Mouse (Mus musculus) forebrain, embryonic 11.5 days (tissue): ENCODE data around the gene Amhr2. TPM values are rescaled to one million over a fixed set of nuclear protein-coding genes. Genes with fewer than 3 reads are reported as not detected.

Experiments
- ATAC-seq: fragments of 200-750 bp; cut with Nextera tagmentation; replicated peaks from 2 replicates; pipeline ENCODE4 v1.8.0; 2017; ENCODE audit warnings: moderate TSS enrichment; ENCODE audit not compliant: low FRiP score
- DNase-seq: peaks from one replicate; pipeline ENCODE4 v3.0.0-alpha.2; 2017; ENCODE audit warnings: low spot score
- H3K27ac ChIP-seq: fragments of 300-500 bp; sonication (generic); 2 replicates; pipeline ENCODE4 v1.5.1; 2014; ENCODE audit warnings: low read depth, low read length
- H3K27me3 ChIP-seq: fragments of 300-500 bp; sonication (generic); 2 replicates; pipeline ENCODE4 v1.6.1; 2014; ENCODE audit warnings: mild to moderate bottlenecking, low read length, mixed read lengths; ENCODE audit not compliant: control insufficient read depth, insufficient read depth
- H3K36me3 ChIP-seq: fragments of 300-500 bp; sonication (generic); 2 replicates; pipeline ENCODE4 v1.6.1; 2014; ENCODE audit warnings: mild to moderate bottlenecking, low read length, moderate library complexity, mixed read lengths; ENCODE audit not compliant: control insufficient read depth, insufficient read depth
- H3K4me1 ChIP-seq: fragments of 300-500 bp; sonication (generic); replicated peaks from 2 replicates; pipeline ENCODE4 v1.6.1; 2014; ENCODE audit warnings: low read length, mixed read lengths; ENCODE audit not compliant: control insufficient read depth, insufficient read depth
- H3K4me2 ChIP-seq: fragments of 300-500 bp; sonication (generic); 2 replicates; pipeline ENCODE4 v1.6.1; 2014; ENCODE audit warnings: low read depth, mild to moderate bottlenecking, low read length, moderate library complexity, mixed read lengths; ENCODE audit not compliant: severe bottlenecking
- H3K4me3 ChIP-seq: fragments of 300-500 bp; sonication (generic); 2 replicates; pipeline ENCODE4 v1.5.1; 2014; ENCODE audit warnings: low read depth, low read length
- H3K9ac ChIP-seq: fragments of 300-500 bp; sonication (generic); 2 replicates; pipeline ENCODE4 v1.6.1; 2014; ENCODE audit warnings: low read length
- H3K9me3 ChIP-seq: fragments of 300-500 bp; sonication (generic); 2 replicates; pipeline ENCODE4 v1.6.1; 2016; ENCODE audit warnings: low read length, mixed read lengths; ENCODE audit not compliant: control insufficient read depth
- WGBS: fragments of 180-500 bp; shearing (Covaris S2); extraction: QIAGEN DNeasy Blood & Tissue Kit; methylation state at CpG from one replicate; pipeline ENCODE4 v1.1.7; 2014; 5-methylcytosine and 5-hydroxymethylcytosine counted together
- polyA plus RNA-seq: library from polyadenylated mRNA; unstranded; fragments of >200 nt; fragmentation: Nextera tagmentation; extraction: Ambion mirVana; gene quantifications from 2 replicates; pipeline ENCODE4 v1.2.1, GENCODE M21; 2014

Amhr2 gene
- polyA plus RNA-seq, 1 experiment from 2014 or later = 1.0 TPM

GRCm38 (mm10) chr15:102417524-102417923, 27.6 kb upstream of the Amhr2 start:
- Histone ChIP-seq H3K4me2 (no peak overlapping the region), H3K27ac (no peak overlapping the region)
- WGBS = 97% methylated on average over 2 of the region's 2 CpGs

GRCm38 (mm10) chr15:102420986-102421385, 24.2 kb upstream of the Amhr2 start:
- Histone ChIP-seq H3K27me3 (no peaks in the 10 kb centered on the region), H3K36me3 (peaks cover 8% of the 10 kb centered on the region; the same call in 1 of the 2 replicates), H3K27ac (no peak overlapping the region), H3K9me3 (no peaks in the 10 kb centered on the region), H3K4me2 (no peak overlapping the region), H3K4me1 (no peaks in the 10 kb centered on the region), H3K9ac (no peak overlapping the region), H3K4me3 (no peak overlapping the region)
- 66% methylated on average over 1 of the region's 1 CpGs for WGBS
- DNase-seq (no peak), ATAC-seq (no peak)

More at GRCm38 (mm10) chr15:102417524-102417923, 27.6 kb upstream of the Amhr2 start:
- no peaks in the 10 kb centered on the region for H3K9me3 ChIP-seq
- no peak for DNase-seq
- no peak for ATAC-seq
- H3K36me3 ChIP-seq = peaks cover 4% of the 10 kb centered on the region; the same call in 1 of the 2 replicates
- no peak overlapping the region for H3K9ac ChIP-seq
- H3K27me3 ChIP-seq = no peaks in the 10 kb centered on the region
- H3K4me1 ChIP-seq = no peaks in the 10 kb centered on the region
- H3K4me3 ChIP-seq = no peak overlapping the region

- H3K27ac ChIP-seq = no peak overlapping the region
- H3K9me3 ChIP-seq = no peaks in the 10 kb centered on the region
- H3K4me3 ChIP-seq = no peak overlapping the region
- DNase-seq (no peak), ATAC-seq (no peak)
- no peak overlapping the region for H3K9ac ChIP-seq
- H3K4me1 ChIP-seq = no peaks in the 10 kb centered on the region
- no peaks in the 10 kb centered on the region for H3K27me3 ChIP-seq
- no peak overlapping the region for H3K4me2 ChIP-seq
- H3K36me3 ChIP-seq = peaks cover 11% of the 10 kb centered on the region; the same call in 1 of the 2 replicates
- 64% methylated on average over 3 of the region's 3 CpGs for WGBS
Measured at GRCm38 (mm10) chr15:102421437-102421836, 23.7 kb upstream of the Amhr2 start.

- H3K4me2 ChIP-seq = no peak overlapping the region
- no peaks in the 10 kb centered on the region for H3K9me3 ChIP-seq
- no peak overlapping the region for H3K9ac ChIP-seq
- H3K4me3 ChIP-seq = no peak overlapping the region
- peaks cover 9% of the 10 kb centered on the region; the same call in 1 of the 2 replicates for H3K36me3 ChIP-seq
- 96% methylated on average over 2 of the region's 2 CpGs for WGBS
- no peak for DNase-seq
- H3K4me1 ChIP-seq = no peaks in the 10 kb centered on the region
- ATAC-seq = no peak
- H3K27me3 ChIP-seq = no peaks in the 10 kb centered on the region
- no peak overlapping the region for H3K27ac ChIP-seq
Measured at GRCm38 (mm10) chr15:102423602-102424240, 21.4 kb upstream of the Amhr2 start.

- Histone ChIP-seq H3K4me3 (no peak overlapping the region), H3K27me3 (no peaks in the 10 kb centered on the region), H3K27ac (no peak overlapping the region), H3K9me3 (no peaks in the 10 kb centered on the region), H3K4me1 (no peaks in the 10 kb centered on the region), H3K9ac (no peak overlapping the region), H3K36me3 (peaks cover 9% of the 10 kb centered on the region; the same call in 1 of the 2 replicates), H3K4me2 (no peak overlapping the region)
- WGBS = 91% methylated on average over 2 of the region's 2 CpGs
- DNase-seq (no peak), ATAC-seq (no peak)
Measured at GRCm38 (mm10) chr15:102424657-102425056, 20.5 kb upstream of the Amhr2 start.

- H3K9ac ChIP-seq = no peak overlapping the region
- DNase-seq = no peak
- no peaks in the 10 kb centered on the region for H3K27me3 ChIP-seq
- H3K4me1 ChIP-seq = no peaks in the 10 kb centered on the region
- H3K4me2 ChIP-seq = no peak overlapping the region
- WGBS = 97% methylated on average over 1 of the region's 1 CpGs
- peaks cover 15% of the 10 kb centered on the region; the same call in 1 of the 2 replicates for H3K36me3 ChIP-seq
- no peak overlapping the region for H3K4me3 ChIP-seq
- H3K9me3 ChIP-seq = no peaks in the 10 kb centered on the region
- H3K27ac ChIP-seq = no peak overlapping the region
- ATAC-seq = no peak
Measured at GRCm38 (mm10) chr15:102426963-102427362, 18.2 kb upstream of the Amhr2 start.

- Histone ChIP-seq H3K27ac (no peak overlapping the region), H3K36me3 (peaks cover 8% of the 10 kb centered on the region; the same call in 1 of the 2 replicates), H3K27me3 (no peaks in the 10 kb centered on the region), H3K4me1 (no peaks in the 10 kb centered on the region), H3K4me2 (no peak overlapping the region), H3K9me3 (no peaks in the 10 kb centered on the region), H3K4me3 (no peak overlapping the region), H3K9ac (no peak overlapping the region)
- no peak for ATAC-seq
- WGBS = 98% methylated on average over 1 of the region's 1 CpGs
- no peak for DNase-seq
Measured at GRCm38 (mm10) chr15:102432046-102432445, 13.1 kb upstream of the Amhr2 start.

- WGBS = 92% methylated on average over 4 of the region's 4 CpGs
- Histone ChIP-seq H3K4me1 (no peaks in the 10 kb centered on the region), H3K9me3 (no peaks in the 10 kb centered on the region), H3K27me3 (no peaks in the 10 kb centered on the region), H3K4me3 (no peak overlapping the region), H3K9ac (no peak overlapping the region), H3K36me3 (peaks cover 8% of the 10 kb centered on the region; the same call in 1 of the 2 replicates), H3K27ac (no peak overlapping the region), H3K4me2 (no peak overlapping the region)
- no peak for ATAC-seq
- DNase-seq = no peak
Measured at GRCm38 (mm10) chr15:102433173-102433572, 12.0 kb upstream of the Amhr2 start.

GRCm38 (mm10) chr15:102442490-102442889, 2.7 kb upstream of the Amhr2 start:
- no peak overlapping the region for H3K27ac ChIP-seq
- no peak overlapping the region for H3K9ac ChIP-seq
- no peaks in the 10 kb centered on the region for H3K27me3 ChIP-seq
- WGBS = 47% methylated on average over 2 of the region's 2 CpGs
- H3K4me3 ChIP-seq = no peak overlapping the region
- DNase-seq = peak; percentile 88
- H3K4me2 ChIP-seq = no peak overlapping the region
- H3K36me3 ChIP-seq = no peaks in the 10 kb centered on the region
- H3K4me1 ChIP-seq = no peaks in the 10 kb centered on the region
- ATAC-seq = no peak; the same call in 1 of the 2 replicates
- no peaks in the 10 kb centered on the region for H3K9me3 ChIP-seq
